Mouse (Mus musculus): ENCODE data around the gene Cnep1r1.

DNA sequence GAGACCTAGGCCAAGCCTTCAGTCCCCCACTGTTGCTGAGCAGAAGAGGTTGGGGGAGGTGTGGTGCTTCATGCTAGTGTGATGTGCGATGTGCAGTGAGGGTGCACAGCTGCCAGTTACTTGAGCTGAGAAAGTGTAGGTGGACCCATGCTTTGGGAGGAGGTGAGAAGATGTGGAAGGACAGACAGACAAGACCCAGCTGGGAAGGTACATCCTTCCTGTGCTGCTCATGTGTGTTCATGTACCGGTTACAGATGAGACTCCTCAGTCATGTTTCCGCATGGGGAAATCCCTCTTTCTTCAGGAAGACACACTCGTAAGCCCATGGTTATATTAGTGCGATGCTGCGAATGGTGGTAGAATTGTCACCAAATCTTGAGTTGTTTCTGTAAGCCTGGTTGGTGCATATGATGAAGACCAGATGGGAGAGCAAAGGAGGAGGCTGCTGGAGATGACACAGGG lies 32.4 kb downstream of the Cnep1r1 start:
- no peak for TF ChIP-seq POLR2A (IDR thresholded peaks at IDR 0.05; ENCODE audit: insufficient read length, low read depth)
- TF ChIP-seq MYOG (IDR thresholded peaks at IDR 0.05; ENCODE audit: control insufficient read depth in 1 of 3, insufficient read depth in 1 of 3, insufficient read length in 2 of 3, low read depth in 2 of 3): no peak
- TF ChIP-seq MAX (IDR thresholded peaks at IDR 0.05; ENCODE audit: low read depth): no peak
